Mouse (Mus musculus) lung, adult 2 months (tissue): Measurements from ENCODE around the gene Cspg4.

ENCODE experiments used
- CTCF ChIP-seq: fragments of 200-500 bp; IDR thresholded peaks from 2 replicates; pipeline ENCODE4 v1.5.1; 2011; ENCODE audit warnings: mild to moderate bottlenecking, low read length, control low read depth; ENCODE audit not compliant: insufficient read depth
- POLR2A ChIP-seq: fragments of 200-500 bp; IDR thresholded peaks from 2 replicates; pipeline ENCODE4 v1.6.1; 2011; ENCODE audit warnings: low read depth, mild to moderate bottlenecking, control low read depth, low read length, borderline replicate concordance; ENCODE audit errors: extremely low read depth

DNA sequence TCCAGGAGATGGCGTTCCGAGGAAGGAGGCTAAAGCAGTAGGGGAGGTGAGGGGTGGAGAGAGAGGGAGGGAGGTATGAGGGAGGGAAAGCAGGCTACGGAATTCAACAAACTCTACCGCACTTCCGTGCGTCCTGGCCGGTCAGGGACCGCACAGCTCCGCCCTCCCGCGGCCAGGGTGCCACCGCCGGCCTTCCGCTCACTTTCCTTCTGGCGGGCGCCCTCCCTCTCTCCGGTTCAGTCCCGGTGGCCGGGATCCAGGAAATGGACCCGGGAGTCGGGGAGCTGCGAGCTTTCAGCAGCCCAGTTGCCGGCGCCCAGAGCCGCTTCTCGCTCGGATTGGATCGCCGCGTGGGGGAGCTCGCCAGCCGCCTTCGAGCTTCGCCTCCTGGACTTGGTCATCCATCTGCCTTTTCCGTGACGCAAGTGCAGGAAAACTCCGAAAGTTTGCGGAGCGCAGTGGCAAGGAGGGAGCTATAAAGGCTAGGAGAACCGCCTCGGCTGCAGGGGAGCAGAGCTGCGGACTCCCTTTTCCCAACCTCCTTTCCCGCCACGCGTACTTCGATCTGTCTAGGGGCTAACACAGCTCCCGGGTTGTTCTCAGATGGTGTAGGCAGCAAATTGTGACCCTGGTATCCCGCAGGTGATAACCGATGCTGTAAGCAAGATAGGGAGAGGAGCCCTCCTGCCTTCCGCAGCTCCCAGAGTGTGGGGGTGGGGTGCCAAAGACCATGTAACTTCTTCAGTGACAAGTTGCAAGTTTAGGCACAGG lies 63.4 kb downstream of the Cspg4 start, which contains the start of gene Snx33:
- peak; percentile 72; the same call in 1 of the 2 replicates for TF ChIP-seq POLR2A
- peak; percentile 42 for TF ChIP-seq CTCF
